Mouse (Mus musculus) ES-Bruce4 (cell line): Measurements from ENCODE around the gene Nab2.

Source experiments
- CTCF ChIP-seq: IDR thresholded peaks from one replicate; pipeline ENCODE4 v1.8.1; 2011; ENCODE audit warnings: low read depth, low read length
- EP300 ChIP-seq: IDR thresholded peaks from 2 replicates; pipeline ENCODE4 v1.6.1; 2011; ENCODE audit warnings: low read depth, low read length; ENCODE audit not compliant: insufficient read depth
- POLR2A ChIP-seq: IDR thresholded peaks from one replicate; pipeline ENCODE4 v1.8.1; 2011; ENCODE audit warnings: low read length; ENCODE audit not compliant: insufficient read depth

- TF ChIP-seq EP300 (no peak), CTCF (no peak), POLR2A (no peak)
Observed at GRCm38 (mm10) chr10:127704293-127704692, 35.9 kb upstream of the Nab2 start.
